Mouse (Mus musculus): ENCODE measurements at regions not wholly inside any gene's neighbourhood (a gene's known extent, or its start where the extent isn't known, plus 50 kb on each side); places are given as distances from the start of the nearest gene placed in this dataset.

- no peak for DNase-seq (ENCODE audit: low spot score)
Measured at GRCm38 (mm10) chr1:4672344-4672743, 135.3 kb upstream of the Gm37988 start.

GRCm38 (mm10) chr1:4687605-4688004 is 120.1 kb upstream of the Gm37988 start:
- DNase-seq (ENCODE audit: low spot score): no peak

- no peak for DNase-seq (ENCODE audit: low spot score)
Measured at GRCm38 (mm10) chr1:4689096-4689495, 118.6 kb upstream of the Gm37988 start.

- DNase-seq (ENCODE audit: low spot score): no peak
Measured at GRCm38 (mm10) chr1:4703316-4703715, 104.4 kb upstream of the Gm37988 start.

DNA sequence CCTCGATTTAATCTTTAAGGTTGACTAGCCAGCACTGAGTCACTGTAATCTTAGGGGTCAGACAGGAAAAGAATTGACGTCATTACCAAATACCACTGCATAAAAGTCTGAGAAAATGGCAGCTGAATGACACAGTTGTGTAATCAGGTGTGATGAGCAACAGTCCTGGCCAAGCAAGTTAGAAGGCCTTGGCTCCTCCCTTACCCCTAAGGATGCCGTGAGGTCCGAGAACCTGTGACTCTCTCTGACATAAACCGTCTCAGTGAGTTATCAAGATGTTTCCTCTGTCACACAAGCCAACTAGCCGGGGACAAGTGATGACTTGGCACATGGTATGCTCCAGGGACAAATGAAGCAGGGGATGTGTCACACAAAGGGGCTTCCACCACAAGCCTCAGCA is 101.5 kb upstream of the Gm37988 start:
- DNase-seq (ENCODE audit: low spot score): no peak

- DNase-seq (ENCODE audit: low spot score): no peak
Measured at GRCm38 (mm10) chr1:4722333-4722931, 85.3 kb upstream of the Gm37988 start.

All from urinary bladder, postnatal 25 days (tissue).